Mouse (Mus musculus) small intestine, adult 2 months (tissue): Measurements from ENCODE around the gene Ankmy2.

ENCODE experiments used
- CTCF ChIP-seq: fragments of 200-500 bp; IDR thresholded peaks from 2 replicates; pipeline ENCODE4 v1.5.1; 2012; ENCODE audit warnings: low read depth, mild to moderate bottlenecking, control low read depth, inconsistent platforms, low read length, moderate library complexity, mixed read lengths; ENCODE audit not compliant: insufficient replicate concordance, insufficient read length; ENCODE audit errors: extremely low read depth
- POLR2A ChIP-seq: fragments of 200-500 bp; IDR thresholded peaks from 2 replicates; pipeline ENCODE4 v1.6.1; 2012; ENCODE audit warnings: low read depth, mild to moderate bottlenecking, control low read depth, inconsistent platforms, low read length, moderate library complexity

DNA sequence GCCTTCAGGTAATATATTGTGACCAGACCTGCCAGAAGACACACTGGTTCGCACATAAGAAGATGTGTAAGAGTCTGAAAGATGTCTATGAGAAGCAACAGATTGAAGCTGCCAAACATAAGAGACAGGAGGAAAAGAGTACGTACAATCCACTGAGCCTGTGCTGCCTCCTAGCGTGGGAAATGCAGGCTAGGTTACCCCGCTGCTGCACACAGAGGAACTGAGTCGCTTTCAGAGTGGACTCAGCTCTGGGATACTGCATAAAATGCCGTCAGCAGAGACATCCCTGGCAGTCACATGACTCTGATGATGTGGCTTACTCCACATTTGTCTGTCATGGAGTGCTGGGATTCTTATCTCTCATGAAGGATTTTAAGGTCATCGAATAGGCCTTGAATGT, 38.1 kb downstream of the Ankmy2 start:
- TF ChIP-seq CTCF (no peak), POLR2A (no peak)
